Mouse (Mus musculus): ENCODE data around the gene Meis2.

Meis2 gene

DNA sequence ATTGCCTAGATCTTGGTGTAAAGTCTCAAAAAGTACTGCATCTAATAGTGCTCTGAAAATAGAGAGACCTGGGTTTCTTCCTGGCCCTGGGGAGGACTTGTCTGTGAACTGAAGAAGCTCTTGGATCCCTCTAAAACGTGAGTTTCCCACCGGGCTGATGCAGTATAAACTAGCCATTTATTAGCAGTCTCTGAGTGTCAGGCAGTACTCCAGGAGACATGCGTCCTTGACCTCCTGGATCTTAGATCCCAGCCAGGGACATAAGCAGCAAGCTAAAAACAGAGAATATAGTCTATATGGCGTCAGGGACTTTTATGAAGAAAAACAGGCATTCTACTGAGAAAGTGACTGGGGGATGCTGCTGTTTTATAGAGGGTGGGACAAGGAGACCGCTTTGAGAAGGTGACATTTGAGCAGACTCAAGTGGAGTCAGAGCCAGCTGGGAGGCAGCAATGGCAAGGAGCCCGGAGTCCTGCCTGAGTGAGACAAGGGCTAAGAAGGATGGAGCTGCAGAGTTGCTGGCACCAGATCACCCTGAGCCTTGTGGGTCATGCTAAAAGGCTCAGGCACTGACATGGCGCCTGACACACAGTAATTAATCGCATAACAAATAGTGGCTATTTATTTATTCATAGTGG lies 126.6 kb downstream of the Meis2 start:
- peak; percentile 54 to 73 for DNase-seq

DNA sequence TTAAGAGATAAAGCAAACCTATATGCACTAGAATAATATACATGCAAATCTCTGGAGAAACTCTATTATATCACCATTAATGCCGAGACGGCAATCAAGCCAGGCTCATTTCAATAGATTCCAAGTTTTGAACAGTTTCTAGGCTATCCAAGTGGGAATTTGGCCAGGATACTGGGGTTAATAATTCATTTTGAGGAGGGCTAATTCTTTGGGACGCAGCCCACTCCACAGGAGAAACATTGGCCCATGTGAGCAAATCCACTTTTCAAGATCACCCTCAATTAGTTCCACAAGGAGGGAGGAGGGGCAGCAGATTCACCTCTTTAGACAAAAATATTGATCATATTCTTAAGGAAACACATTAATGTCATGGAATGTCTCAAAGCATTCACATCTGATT lies 127.3 kb downstream of the Meis2 start:
- DNase-seq = peak in 1 of 2 experiments; percentile 38

- no peak for DNase-seq
Measured at GRCm38 (mm10) chr2:115937896-115938295, 127.7 kb downstream of the Meis2 start.

GRCm38 (mm10) chr2:115936786-115937185 lies 128.9 kb downstream of the Meis2 start:
- DNase-seq = no peak

GRCm38 (mm10) chr2:115934299-115934698 lies 131.3 kb downstream of the Meis2 start:
- DNase-seq = no peak

GRCm38 (mm10) chr2:115933259-115933658 lies 132.4 kb downstream of the Meis2 start:
- no peak for DNase-seq

GRCm38 (mm10) chr2:115925744-115926143 lies 139.9 kb downstream of the Meis2 start:
- DNase-seq = no peak

- DNase-seq = no peak
Measured at GRCm38 (mm10) chr2:115924472-115924871, 141.2 kb downstream of the Meis2 start.

DNA sequence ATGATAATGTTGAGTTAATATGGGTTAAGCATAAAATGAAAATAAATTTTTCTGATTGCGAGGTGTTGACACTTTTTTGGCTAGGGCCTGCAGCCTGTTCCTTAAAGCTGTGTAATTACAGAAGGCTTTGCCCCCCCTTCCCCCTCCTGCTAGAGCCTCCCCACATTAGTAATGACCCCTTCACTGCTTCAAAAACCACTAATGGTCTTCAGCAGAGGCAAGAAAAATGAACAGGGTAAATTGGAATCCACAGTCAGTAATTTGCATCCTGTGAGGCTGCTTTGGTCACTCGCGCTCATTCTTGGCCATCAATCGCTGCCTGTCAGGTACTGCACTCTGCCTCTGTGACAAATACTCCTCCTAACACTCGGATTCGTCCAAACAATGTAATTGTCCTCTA lies 142.4 kb downstream of the Meis2 start:
- no peak for DNase-seq

GRCm38 (mm10) chr2:115921687-115922086 lies 144.0 kb downstream of the Meis2 start:
- DNase-seq = no peak

DNA sequence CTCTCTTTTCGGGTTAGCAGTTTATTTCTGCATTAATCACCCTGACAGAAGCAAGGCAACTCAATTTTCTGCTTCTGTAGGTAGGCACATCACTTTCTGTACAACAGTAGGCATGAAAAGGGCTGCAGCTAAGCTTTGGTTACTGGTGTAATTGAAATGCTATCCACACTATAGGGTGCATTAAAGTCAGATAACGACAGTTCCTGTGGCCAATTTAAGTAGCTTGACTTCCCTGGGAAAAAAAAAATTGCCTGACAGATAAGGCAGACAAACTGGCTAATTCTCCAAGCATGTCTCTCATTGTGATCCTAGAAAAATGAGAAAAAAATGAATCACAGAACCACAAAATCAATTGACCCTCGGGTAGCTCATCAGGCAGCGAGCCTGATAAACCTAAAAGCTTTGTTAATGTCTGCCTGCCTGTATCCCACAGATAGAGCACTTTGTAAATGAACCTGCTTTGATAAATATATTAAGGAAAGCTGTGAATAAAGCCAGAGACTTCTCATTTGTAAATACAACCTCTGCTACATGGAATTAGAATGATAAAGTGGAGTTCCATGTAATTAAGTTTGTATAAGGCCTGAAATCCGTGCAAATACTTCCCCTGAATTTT lies 145.2 kb downstream of the Meis2 start:
- DNase-seq = no peak

DNA sequence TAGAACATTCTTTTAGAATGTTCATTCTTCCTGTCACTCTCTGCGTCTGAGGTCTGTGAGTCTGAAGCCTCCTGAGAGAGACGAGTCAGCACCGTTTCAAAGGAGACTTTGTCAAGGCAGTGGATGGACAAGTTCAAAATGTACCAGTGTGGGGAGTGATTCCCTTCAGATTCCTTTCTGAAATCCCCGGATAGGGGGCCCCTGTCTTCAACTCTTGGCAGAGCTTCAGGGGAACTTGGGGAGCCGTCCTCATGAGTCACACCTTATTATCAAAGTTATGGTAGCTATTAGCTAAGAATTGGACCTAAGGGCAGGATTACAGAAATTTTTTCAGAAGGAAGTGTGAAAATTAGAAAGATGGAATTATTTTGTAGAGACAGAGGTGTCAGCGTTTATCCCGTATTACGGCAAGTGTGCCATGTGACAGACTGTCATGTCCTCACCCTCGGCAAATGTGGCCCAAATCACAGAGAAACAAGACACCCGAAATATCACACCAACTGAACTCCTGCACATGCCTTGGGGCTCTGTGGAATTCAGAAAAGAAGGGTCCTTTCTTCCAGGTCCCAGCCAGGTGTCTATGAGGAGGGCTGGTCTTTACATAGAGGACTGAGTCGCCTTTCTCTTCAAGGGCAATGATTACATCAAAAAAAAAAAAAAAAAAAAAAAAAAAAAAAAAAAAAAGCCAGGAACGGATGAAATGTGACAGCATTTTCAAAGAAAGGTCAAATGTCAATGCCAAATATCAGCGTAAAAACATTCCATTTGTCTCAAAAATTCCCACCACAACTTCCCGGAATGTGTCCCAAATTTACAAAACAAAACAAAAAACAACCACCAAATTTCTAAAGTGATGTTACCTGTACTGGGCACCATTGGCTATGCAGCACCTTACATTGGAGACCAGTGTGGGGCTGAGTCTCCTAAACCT lies 146.2 kb downstream of the Meis2 start:
- no peak for DNase-seq

DNA sequence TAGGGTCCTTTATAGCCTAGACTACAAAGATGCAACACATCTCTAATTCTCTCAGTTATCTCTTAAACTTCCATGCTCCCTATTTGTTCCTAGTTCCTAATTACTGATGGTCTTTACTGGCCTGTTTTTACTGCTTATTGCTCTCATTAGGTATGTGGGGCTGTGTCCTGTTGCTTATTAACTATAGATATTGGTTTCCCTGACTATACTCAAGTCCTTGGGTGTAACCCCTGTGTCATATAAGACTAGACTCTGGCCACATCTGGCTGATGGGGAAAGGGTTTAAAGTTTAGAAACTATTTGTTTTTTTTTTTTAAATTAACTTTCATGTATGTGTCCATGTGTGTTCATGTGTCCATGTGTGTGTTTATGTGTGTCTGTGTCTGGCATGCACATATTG lies 147.1 kb downstream of the Meis2 start:
- no peak for DNase-seq

- no peak for DNase-seq
Measured at GRCm38 (mm10) chr2:115914539-115914938, 151.1 kb downstream of the Meis2 start.

GRCm38 (mm10) chr2:115912948-115913529 lies 152.6 kb downstream of the Meis2 start:
- no peak for DNase-seq

DNA sequence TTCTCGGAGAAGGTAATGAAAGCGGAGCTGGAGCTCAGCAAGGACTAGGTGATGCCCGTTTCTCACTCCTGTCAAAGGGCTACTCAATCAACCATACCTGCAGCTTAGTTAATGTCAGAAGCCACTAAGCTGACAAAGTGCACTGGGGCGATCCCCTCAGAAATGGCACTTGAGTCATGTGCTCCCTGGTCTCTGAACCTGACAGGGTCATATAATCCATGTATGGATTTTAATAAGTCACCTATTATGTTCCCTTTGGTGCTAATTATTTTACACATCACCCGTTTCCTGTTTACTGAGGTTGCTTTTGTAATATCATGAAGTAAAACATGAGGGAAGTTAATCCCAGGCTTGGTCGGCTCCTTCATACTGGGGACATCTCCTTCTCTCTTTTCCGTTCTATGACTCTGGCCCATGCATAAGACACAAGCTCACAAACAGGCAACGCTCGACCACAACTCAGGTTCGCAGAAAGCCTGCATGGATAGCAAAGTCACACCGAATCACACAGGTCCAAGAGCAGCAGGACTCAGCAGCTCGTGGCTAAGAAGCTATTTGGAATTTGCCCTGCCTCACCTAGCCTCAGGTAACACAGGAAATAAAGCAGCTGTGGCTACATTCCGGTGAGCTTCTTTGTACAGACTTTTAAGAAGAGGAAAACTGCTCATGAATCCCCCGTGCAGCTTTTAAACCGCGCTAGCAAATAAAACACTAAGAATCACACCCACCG lies 153.6 kb downstream of the Meis2 start:
- DNase-seq = no peak

DNA sequence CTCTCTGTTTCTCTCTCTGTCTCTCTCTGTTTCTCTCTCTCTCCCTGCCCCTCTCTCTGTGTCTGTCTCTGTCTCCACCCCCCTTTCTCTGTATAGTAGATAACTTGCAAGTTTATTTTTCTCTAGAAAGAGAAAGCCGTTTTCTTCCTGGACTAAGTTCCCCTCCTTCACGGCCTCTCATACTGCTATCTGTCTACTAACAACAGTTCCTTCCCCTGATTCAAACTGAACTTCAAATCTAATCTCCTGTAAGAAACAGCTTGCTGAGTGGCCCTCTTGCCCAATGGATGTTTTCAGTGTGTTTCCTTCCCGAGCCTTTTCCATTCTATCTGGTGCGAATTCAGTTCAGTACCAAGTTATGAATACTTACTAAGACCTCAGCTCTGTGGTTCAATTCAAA lies 155.4 kb downstream of the Meis2 start:
- no peak for DNase-seq

GRCm38 (mm10) chr2:115901007-115901406 lies 164.6 kb downstream of the Meis2 start:
- DNase-seq = no peak

GRCm38 (mm10) chr2:115897559-115897958 lies 168.1 kb downstream of the Meis2 start:
- DNase-seq = no peak

DNA sequence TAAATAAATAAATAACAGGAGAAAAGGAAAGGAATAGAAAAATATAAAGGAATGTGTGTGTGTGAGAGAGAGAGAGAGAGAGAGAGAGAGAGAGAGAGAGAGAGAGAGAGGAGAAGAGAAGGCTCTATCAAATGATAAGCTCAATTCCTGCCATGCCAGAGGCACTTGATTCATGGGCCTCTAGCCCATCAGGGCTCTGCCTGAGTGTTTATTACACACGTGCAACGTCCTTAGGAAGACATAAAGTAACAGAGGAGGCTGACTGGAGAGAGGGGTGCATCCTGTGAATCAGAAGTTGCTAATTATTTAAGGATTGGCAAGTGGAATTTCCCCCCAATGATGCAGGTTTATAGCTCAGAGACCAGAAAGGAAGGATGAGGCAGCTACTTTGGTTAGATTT lies 168.6 kb downstream of the Meis2 start:
- no peak for DNase-seq

DNA sequence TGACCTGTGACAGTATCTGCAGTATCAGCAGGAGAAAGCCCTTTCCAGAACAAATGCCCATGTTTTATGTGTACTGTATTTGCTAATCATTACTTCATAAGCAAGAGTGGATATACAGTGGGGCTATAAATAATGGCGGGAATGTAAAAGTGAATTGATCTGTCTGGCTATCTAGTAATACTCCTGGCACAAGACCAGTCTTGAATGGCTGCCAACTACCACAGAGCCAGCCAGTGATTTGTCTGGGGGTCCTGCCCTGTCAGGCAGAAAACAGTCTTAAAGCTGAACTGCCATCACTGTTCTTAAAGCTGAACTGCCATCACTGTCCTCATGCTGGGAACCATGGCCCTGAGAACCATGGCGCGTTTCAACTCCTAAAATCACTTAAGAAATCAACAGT lies 169.9 kb downstream of the Meis2 start:
- DNase-seq = peak in 1 of 2 experiments; percentile 57

DNA sequence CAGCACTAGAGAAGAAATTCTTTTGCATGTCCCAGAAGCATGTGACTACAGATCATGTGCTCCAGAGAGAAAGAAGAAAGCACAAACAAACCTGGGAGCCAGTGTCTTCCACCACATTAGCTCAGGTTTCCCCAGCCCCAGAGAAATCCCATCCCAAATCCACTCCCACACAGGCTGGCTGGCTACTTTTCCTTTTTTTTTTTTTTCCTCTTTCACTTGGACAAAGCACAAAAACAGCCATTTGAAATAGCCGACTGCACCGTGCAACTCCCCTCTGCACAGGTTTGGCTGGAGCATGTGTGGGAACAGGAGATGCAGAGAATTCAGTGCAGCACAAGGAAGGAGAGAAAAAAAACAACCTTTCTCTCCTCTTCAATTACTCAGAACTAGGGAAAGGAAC lies 170.4 kb downstream of the Meis2 start:
- DNase-seq = no peak

DNA sequence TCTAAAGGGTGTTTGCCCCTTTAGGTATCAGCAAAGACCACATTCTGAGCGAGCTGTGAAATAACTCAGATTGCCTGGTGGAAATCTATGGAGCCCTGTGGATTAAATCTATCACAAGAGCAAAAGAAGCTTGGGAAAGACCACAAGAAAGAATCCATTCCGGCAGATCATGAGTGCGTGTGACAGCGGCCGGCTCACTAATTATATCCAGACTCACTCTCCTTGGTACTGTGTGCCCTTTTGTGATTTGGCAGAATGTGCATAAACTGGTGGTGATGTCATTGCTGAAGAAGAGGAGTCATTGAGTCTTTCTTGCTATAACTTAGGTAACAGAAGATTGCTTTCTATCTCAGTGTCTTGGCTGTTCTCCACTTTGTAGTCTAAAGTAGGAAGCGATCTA lies 172.5 kb downstream of the Meis2 start:
- no peak for DNase-seq

All from kidney, postnatal 25 days (tissue).